Mouse (Mus musculus) cortical plate, adult 2 months (tissue): ENCODE results near the gene Ptprn2.

ENCODE experiments used
- CTCF ChIP-seq: fragments of 200-500 bp; IDR thresholded peaks from 2 replicates; pipeline ENCODE4 v1.5.1; 2011; ENCODE audit warnings: mild to moderate bottlenecking, control low read depth, low read length; ENCODE audit not compliant: insufficient read depth; ENCODE audit errors: extremely low read depth
- POLR2A ChIP-seq: fragments of 200-500 bp; IDR thresholded peaks from 2 replicates; pipeline ENCODE4 v1.6.1; 2011; ENCODE audit warnings: mild to moderate bottlenecking, low read length, control low read depth; ENCODE audit not compliant: insufficient read depth; ENCODE audit errors: extremely low read depth

GRCm38 (mm10) chr12:117254356-117254755 is 768.8 kb downstream of the Ptprn2 start:
- TF ChIP-seq POLR2A (no peak), CTCF (no peak)
